Mouse (Mus musculus): Measurements from ENCODE around the gene Epb41.

Gene Epb41

DNA sequence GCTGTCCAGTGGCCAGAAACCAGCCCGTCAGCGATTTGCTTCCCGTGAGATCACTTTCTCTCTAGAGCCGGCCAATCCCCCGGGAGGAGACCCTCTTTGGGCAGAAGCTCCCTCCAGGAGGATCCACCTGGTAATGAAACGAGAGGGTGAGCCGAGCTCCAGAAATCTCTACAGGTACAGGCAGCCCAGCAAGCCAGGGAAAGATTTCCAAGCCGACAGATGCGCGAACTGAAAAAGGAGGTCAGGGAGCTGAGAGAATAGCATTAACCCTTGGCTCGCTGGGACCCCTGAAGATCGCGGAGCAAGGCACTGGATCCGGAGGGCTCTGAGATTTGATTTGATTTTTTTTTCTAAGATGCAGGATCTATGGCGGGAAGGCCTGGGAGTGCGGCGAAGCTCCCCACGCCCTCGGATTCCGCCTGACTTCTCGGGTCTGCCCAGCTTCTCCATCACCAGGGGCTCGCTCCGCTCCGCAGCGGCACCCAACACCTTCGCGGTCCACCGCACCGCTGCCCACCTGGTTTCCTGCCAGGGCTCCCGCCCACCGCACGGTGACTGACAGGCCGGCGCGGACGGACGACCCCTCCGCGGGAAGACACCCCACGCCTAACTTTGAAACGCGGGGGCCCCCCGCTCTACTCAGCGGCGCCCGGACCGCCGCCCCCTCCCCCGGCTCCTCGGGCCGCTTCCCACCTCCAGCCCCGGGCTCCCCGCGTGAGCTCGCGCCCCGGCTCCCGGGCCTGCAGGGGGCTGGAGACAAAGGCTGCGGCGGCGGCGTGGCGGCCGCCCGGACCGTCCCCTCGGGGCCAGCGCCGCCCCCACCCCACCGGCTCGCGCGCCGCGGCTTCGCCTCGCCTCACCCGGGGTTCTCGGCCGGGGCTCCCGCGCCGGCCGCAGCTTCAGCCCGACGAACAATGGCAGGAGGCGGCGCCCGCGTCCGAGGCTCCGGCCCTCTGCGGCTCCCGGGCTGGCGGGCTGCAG is 26.8 kb downstream of the Epb41 start:
- peak; percentile 53 for DNase-seq (ENCODE audit: low read depth, low spot score)

- DNase-seq (ENCODE audit: low read depth, low spot score), result no peak
These were observed 31.4 kb downstream of the Epb41 start for GRCm38 (mm10) chr4:132043726-132044125.

GRCm38 (mm10) chr4:132041471-132042332 is 33.4 kb downstream of the Epb41 start:
- no peak for DNase-seq (ENCODE audit: low read depth, low spot score)

GRCm38 (mm10) chr4:132039975-132040645 is 35.0 kb downstream of the Epb41 start:
- DNase-seq (ENCODE audit: low read depth, low spot score), result no peak

- DNase-seq (ENCODE audit: low read depth, low spot score), result no peak
These were observed 35.6 kb downstream of the Epb41 start for GRCm38 (mm10) chr4:132039521-132039920.

- no peak for DNase-seq (ENCODE audit: low read depth, low spot score)
These were observed 36.3 kb downstream of the Epb41 start for GRCm38 (mm10) chr4:132038809-132039208.

GRCm38 (mm10) chr4:132037991-132038390 is 37.1 kb downstream of the Epb41 start:
- DNase-seq (ENCODE audit: low read depth, low spot score), result no peak

GRCm38 (mm10) chr4:132037137-132037536 is 38.0 kb downstream of the Epb41 start:
- no peak for DNase-seq (ENCODE audit: low read depth, low spot score)

- DNase-seq (ENCODE audit: low read depth, low spot score), result no peak
These were observed 40.9 kb downstream of the Epb41 start for GRCm38 (mm10) chr4:132034242-132034641.

DNA sequence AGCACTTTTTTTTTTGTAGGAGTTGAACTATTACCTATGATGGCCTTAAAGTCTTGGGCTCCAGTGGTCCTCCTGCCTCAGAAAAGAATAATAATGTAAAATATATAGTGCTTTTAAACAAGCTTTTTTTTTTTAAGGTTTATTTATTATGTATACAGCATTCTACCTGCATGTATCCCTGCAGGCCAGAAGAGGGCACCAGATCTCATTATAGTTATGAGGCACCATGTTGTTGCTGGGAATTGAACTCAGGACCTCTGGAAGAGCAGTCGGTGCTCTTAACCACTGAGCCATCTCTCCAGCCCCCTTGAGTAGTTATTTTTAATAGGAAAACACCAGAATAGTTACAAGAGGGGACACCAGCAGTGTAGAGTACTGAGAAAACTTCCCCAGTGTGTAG is 41.9 kb downstream of the Epb41 start:
- DNase-seq (ENCODE audit: low read depth, low spot score), result peak; percentile 26

DNA sequence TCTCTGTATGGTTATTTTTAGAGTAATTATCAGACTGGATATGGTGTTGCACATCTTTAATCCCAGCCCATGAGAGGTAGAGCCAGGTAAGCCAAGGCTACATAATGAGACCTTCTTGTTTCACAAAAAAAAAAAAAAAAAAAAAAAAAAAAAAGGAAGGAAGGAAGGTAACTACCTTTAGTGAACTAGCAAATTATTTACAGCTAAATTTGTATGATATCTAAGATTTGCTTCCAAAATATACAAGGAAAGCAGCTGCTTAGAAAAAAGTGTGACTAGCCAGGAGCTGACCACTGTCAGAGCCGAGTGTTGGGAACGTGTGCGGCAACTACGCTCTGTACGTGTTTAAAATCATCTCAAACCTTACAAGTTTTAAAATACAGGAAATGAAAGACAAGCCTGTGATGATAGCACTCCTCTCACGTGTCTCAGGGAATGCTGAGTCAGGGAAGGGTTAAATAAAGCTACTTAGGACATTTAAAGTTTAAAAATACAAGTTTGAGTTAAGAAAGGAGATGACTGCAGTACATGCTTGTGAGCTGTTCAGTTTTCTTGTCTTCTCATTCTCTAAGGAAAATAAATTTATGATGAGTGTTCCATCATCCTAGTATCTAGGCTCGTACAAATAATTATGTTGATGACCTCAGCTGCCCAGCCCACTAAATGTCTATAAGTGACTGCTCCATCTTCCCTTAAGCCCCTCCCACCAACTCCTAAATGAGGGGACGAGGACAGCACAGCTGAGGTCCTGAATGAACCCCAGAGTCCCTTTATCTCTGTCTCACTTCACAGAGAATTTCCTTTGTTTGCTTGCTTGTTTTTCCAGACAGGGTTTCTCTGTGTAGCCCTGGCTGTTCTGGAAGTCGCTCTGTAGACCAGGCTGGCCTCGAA is 45.0 kb downstream of the Epb41 start:
- no peak for DNase-seq (ENCODE audit: low read depth, low spot score)

DNA sequence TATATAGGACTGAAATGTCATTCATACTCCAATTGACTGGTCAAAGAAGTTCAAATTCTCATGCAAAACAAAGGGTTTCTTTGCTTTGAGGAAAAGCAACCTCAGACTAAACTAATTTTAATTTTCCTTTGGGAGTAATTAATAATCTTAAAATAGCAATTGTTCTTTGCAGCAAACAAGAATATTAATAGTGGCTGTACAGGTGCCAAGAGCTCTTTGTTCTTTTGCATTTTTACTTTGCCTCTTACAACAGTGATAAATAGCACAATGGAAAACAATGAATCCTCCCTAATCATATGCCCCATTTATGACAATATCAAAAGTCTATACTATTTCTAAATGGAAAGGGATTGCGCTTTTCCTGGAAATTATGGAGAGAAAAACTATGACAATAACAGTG is 47.3 kb downstream of the Epb41 start:
- DNase-seq (ENCODE audit: low read depth, low spot score), result no peak

DNA sequence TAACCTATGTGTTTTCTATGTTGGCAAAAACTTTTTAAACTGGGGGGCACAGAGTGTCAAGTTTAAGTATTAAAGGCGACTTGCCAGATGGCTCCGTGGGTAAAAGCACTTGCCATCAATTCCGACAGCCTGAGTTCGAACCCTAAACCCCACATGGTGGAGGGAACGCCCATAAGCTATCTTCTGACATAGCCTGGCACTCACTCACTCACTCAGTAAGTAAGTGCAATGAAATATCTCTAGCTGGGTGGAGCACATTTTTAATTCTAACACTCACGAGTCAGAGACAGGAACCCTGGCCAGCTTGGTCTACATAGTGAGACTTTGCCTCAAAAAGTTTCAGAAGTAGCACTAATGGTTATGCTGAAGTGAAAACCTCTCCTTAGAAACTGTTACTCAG is 48.0 kb downstream of the Epb41 start:
- no peak for DNase-seq (ENCODE audit: low read depth, low spot score)

DNA sequence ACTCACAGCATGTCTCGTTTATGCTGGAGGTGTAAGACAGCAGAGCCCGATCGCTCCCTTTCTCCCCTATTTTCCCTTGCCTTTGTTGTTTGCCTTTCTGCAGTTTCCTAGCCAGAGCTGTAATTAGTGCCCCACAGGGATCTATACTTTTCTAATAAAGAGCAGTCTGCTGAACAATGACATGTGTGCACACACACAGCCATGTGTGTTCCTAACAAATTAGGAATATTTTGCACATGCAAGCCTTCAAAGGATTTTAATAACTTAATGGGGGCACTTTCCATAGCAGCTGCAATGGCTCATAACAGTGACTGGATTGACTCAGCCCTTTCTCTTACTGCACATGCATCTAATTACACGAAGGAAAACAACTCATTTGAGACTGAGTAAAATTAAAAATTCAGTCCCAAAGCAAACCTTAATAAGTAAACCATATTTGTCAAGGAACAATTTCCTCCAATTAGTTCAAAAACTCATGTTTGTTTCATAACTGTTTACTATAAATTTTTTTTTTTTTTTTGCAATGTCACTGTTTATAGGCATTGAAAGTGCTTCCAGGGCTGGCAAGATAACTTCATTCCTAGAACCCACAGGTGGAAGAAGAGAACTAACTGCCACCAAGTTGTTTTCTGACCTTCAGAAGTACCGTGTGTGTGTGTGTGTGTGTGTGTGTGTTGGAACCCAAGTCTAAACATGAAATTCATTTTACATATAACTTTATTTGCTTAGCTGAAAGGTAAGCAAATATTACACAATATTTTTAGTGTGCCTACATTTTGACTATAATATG is 49.2 kb downstream of the Epb41 start:
- no peak for DNase-seq (ENCODE audit: low read depth, low spot score)

- no peak for DNase-seq (ENCODE audit: low read depth, low spot score)
These were observed 49.9 kb downstream of the Epb41 start for GRCm38 (mm10) chr4:132025264-132025663.

DNA sequence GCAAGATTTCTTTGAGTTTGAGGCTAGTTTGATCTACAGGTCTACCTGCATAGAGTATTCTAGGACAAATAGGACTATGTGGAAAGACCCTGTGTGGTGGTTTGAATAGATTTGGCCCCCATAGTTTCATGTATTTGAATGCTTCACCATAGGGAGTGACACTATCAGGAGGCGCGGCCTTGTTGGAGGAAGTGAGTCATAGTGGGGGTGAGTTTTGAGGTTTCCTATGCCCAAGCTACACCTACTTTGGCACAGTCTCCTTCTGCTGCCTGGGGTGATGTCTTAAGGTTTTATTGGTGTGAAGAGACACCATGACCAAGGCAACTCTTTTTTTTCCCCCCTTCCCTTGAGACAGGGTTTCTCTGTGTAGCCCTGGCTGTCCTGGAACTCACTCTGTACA is 51.3 kb downstream of the Epb41 start:
- DNase-seq (ENCODE audit: low read depth, low spot score), result no peak

GRCm38 (mm10) chr4:132022639-132023038 is 52.5 kb downstream of the Epb41 start:
- DNase-seq (ENCODE audit: low read depth, low spot score), result peak; percentile 69

GRCm38 (mm10) chr4:132021883-132022282 is 53.2 kb downstream of the Epb41 start:
- no peak for DNase-seq (ENCODE audit: low read depth, low spot score)

DNA sequence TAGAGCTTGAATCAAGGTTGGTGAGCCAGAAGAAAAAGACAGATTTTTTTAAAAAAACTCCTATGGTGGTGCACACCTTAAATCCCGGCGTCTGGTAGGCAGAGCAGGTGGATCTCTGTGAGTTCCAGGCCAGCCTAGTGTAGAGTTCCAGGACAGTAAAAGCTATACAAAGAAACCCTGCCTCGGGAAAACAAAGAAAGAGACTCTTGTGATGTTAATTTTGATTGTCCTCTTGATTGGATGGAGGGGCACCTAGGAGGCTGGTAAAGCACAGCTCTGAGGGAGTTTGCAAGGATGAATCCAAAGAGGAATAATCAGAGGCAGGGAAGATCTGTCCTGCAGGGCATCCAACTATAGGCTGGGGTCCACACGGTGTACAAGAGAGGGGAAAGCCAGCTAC is 56.6 kb downstream of the Epb41 start:
- peak; percentile 78 for DNase-seq (ENCODE audit: low read depth, low spot score)

- peak; percentile 59 for DNase-seq (ENCODE audit: low read depth, low spot score)
These were observed 59.7 kb downstream of the Epb41 start for GRCm38 (mm10) chr4:132015374-132015773.

Measured in ZHBTc4 (cell line).